Mouse (Mus musculus) heart, embryonic 11.5 days (tissue): Measurements from ENCODE around the gene Slc30a5. TPM values are rescaled to one million over a fixed set of nuclear protein-coding genes. Genes with fewer than 3 reads are reported as not detected.

Experiments used
- ATAC-seq: fragments of 200-750 bp; cut with Nextera tagmentation; replicated peaks from 2 replicates; pipeline ENCODE4 v1.8.0; 2017; ENCODE audit warnings: moderate library complexity; ENCODE audit not compliant: insufficient number of reproducible peaks, low FRiP score, low TSS enrichment
- H3K27ac ChIP-seq: fragments of 300-500 bp; sonication (generic); 2 replicates; pipeline ENCODE4 v1.5.1; 2014; ENCODE audit warnings: mild to moderate bottlenecking, low read depth, low read length
- H3K27me3 ChIP-seq: fragments of 300-500 bp; sonication (generic); 2 replicates; pipeline ENCODE4 v1.6.1; 2014; ENCODE audit warnings: mild to moderate bottlenecking, low read length, mixed read lengths; ENCODE audit not compliant: control insufficient read depth, insufficient read depth
- H3K36me3 ChIP-seq: fragments of 300-500 bp; sonication (generic); 2 replicates; pipeline ENCODE4 v1.6.1; 2014; ENCODE audit warnings: mild to moderate bottlenecking, low read length, moderate library complexity, mixed read lengths; ENCODE audit not compliant: control insufficient read depth, insufficient read depth
- H3K4me1 ChIP-seq: fragments of 300-500 bp; sonication (generic); 2 replicates; pipeline ENCODE4 v1.6.1; 2014; ENCODE audit warnings: low read length; ENCODE audit not compliant: control insufficient read depth, insufficient read depth
- H3K4me2 ChIP-seq: fragments of 300-500 bp; sonication (generic); 2 replicates; pipeline ENCODE4 v1.6.1; 2014; ENCODE audit warnings: mild to moderate bottlenecking, moderate library complexity
- H3K4me3 ChIP-seq: fragments of 300-500 bp; sonication (generic); 2 replicates; pipeline ENCODE4 v1.5.1; 2014; ENCODE audit warnings: low read depth, low read length
- H3K9ac ChIP-seq: fragments of 300-500 bp; sonication (generic); 2 replicates; pipeline ENCODE4 v1.6.1; 2014; ENCODE audit warnings: mild to moderate bottlenecking, low read depth, low read length, moderate library complexity
- H3K9me3 ChIP-seq: fragments of 300-500 bp; sonication (generic); replicated peaks from 2 replicates; pipeline ENCODE4 v1.6.1; 2016; ENCODE audit warnings: low read length; ENCODE audit not compliant: control insufficient read depth
- WGBS: fragments of 180-500 bp; shearing (Covaris S2); extraction: QIAGEN DNeasy Blood & Tissue Kit; methylation state at CpG from one replicate; pipeline ENCODE4 v1.1.7; 2014; ENCODE audit not compliant: insufficient replicate concordance; 5-methylcytosine and 5-hydroxymethylcytosine counted together
- polyA plus RNA-seq: library from polyadenylated mRNA; unstranded; fragments of >200 nt; fragmentation: Nextera tagmentation; extraction: Ambion mirVana; gene quantifications from 2 replicates; pipeline ENCODE4 v1.2.1, GENCODE M21; 2014

Gene Slc30a5
- polyA plus RNA-seq, 1 experiment from 2014 or later, result 37.7 TPM

DNA sequence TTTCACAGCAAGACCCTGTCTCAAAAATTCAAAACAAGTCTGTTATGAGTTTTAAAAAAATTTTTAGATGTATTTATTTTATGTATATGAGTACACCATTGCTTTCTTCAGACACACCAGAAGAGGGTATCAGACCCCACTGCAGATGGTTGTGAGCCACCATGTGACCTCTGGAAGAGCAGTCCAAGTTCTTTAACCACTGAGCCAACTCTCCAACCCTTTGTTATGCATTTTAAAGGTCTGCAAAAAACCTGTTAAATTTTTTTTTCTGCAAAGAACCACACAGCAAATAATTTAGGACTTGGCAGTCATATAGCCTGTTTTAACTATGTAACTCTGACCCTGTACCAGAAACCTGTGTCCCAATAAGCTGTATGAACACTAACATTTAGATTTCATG, 58.5 kb downstream of the Slc30a5 start:
- no peak for ATAC-seq
- H3K4me3 ChIP-seq, result peak overlapping the region; percentile 93
- H3K36me3 ChIP-seq, result peaks cover 7% of the 10 kb centered on the region
- no peaks in the 10 kb centered on the region for H3K9me3 ChIP-seq
- H3K4me1 ChIP-seq, result 0 out of 2 replicates have a peak, but pooled peaks cover 7% of the 10 kb centered on the region
- H3K27ac ChIP-seq, result no peak overlapping the region
- peak overlapping the region; percentile 85; the same call in 1 of the 2 replicates for H3K9ac ChIP-seq
- no peaks in the 10 kb centered on the region for H3K27me3 ChIP-seq
- H3K4me2 ChIP-seq, result peak overlapping the region; percentile 92

DNA sequence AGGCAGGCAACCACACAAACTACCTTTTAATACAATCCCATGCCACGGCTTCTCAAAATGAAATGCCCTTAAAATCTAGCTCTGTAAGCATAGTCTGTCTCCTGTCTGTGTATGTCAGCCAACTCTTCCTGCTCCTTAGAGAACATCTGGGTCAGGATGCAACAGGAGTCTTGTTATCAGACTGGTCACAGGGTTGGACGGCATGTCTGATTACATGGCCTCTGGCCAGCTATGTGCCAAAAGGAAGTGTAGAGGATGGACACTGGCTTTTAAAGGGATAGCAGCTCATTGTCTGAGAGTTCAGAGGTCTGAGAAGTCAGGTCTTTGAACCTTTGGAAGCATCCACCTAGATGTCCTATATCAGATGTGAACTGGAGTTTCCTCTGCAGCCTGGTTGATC, 77.9 kb downstream of the Slc30a5 start:
- no peak overlapping the region for H3K4me2 ChIP-seq
- ATAC-seq, result no peak
- H3K27me3 ChIP-seq, result no peaks in the 10 kb centered on the region
- H3K9ac ChIP-seq, result no peak overlapping the region
- whole genome bisulfite sequencing, result 52% methylated on average over 2 of the region's 2 CpGs
- no peaks in the 10 kb centered on the region for H3K4me1 ChIP-seq
- H3K36me3 ChIP-seq, result peaks cover 5% of the 10 kb centered on the region; the same call in 1 of the 2 replicates
- H3K27ac ChIP-seq, result no peak overlapping the region
- H3K9me3 ChIP-seq, result no peaks in the 10 kb centered on the region
- no peak overlapping the region for H3K4me3 ChIP-seq

DNA sequence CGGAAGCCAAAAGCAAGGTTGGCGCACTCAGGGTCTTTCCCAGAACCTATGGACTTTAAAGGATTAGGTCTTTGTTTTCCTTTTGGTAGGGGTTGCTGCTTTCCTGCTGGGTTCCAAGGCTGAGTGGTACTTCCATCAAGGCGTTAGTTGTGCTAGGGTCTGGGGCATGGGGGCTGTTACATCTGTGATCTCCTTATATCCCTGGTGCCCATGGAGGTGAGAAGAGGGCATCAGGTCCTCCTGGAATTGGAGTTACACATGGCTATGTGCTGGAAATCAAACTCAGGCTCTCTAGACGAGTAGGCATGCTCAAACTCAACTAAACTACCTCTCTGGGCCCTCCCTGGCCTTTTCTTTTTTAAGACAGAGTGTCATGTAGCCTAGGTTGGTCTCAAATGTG, 79.0 kb downstream of the Slc30a5 start:
- H3K27ac ChIP-seq, result no peak overlapping the region
- H3K27me3 ChIP-seq, result no peaks in the 10 kb centered on the region
- no peak overlapping the region for H3K9ac ChIP-seq
- no peak overlapping the region for H3K4me2 ChIP-seq
- H3K4me3 ChIP-seq, result no peak overlapping the region
- ATAC-seq, result no peak
- no peaks in the 10 kb centered on the region for H3K9me3 ChIP-seq
- 69% methylated on average over 4 of the region's 4 CpGs for WGBS
- H3K36me3 ChIP-seq, result no peaks in the 10 kb centered on the region
- H3K4me1 ChIP-seq, result no peaks in the 10 kb centered on the region

DNA sequence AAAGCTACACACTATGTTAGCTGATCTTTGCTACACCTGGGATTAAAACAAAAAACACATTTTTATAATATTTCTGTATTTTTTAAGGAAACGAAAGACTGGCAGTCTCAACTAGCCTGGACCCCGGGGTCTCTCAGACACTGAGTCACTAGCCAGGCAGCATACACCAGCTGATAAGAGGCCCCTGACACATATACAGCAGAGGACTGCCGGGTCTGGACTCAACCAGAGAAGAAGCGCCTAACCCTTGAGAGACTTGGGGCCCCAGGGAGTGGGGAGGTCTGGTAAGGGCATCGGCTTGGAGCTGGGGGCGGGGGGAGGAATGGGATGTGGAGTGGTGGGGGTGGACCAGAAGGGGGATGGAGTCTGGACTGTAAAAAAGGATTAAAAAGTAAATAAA, 80.2 kb downstream of the Slc30a5 start:
- 55% methylated on average over 6 of the region's 6 CpGs for WGBS
- no peak overlapping the region for H3K4me3 ChIP-seq
- no peak overlapping the region for H3K4me2 ChIP-seq
- no peak for ATAC-seq
- no peaks in the 10 kb centered on the region for H3K36me3 ChIP-seq
- H3K27me3 ChIP-seq, result no peaks in the 10 kb centered on the region
- H3K4me1 ChIP-seq, result no peaks in the 10 kb centered on the region
- H3K9ac ChIP-seq, result no peak overlapping the region
- H3K27ac ChIP-seq, result no peak overlapping the region
- no peaks in the 10 kb centered on the region for H3K9me3 ChIP-seq

Other genes starting within 250 kb of the Slc30a5 start
- 2.8 and 3.6 TPM in 2 replicates for gene Marveld2, start 216.5 kb downstream of the Slc30a5 start, polyA plus RNA-seq
- 244 and 250 TPM in 2 replicates for gene Ak6, start 182.4 kb downstream of the Slc30a5 start, polyA plus RNA-seq
- gene Rad17, start 182.4 kb downstream of the Slc30a5 start, polyA plus RNA-seq, result 24.5 and 30.2 TPM in 2 replicates
- 7.4 and 15.8 TPM in 2 replicates for gene Taf9, start 181.8 kb downstream of the Slc30a5 start, polyA plus RNA-seq
- 3.2 and 4.4 TPM in 2 replicates for gene Ccdc125, start 163.7 kb downstream of the Slc30a5 start, polyA plus RNA-seq
- gene Cdk7, start 102.5 kb downstream of the Slc30a5 start, polyA plus RNA-seq, result 75.1 and 80.1 TPM in 2 replicates
- gene Mrps36, start 88.8 kb downstream of the Slc30a5 start, polyA plus RNA-seq, result 243 and 253 TPM in 2 replicates
- gene Cenph, start 57.5 kb downstream of the Slc30a5 start, polyA plus RNA-seq, result 27.0 and 31.2 TPM in 2 replicates
- gene Ccnb1, start 46.9 kb downstream of the Slc30a5 start, polyA plus RNA-seq, result 239 and 248 TPM in 2 replicates